Mouse (Mus musculus) layer of hippocampus, adult 2 months (tissue): ENCODE results near the gene Pcdh17. TPM values are rescaled to one million over a fixed set of nuclear protein-coding genes. Genes with fewer than 3 reads are reported as not detected.
A peak's percentile ranks its signal among the peaks of the same experiment; 100 is the strongest.

Experiments used
- DNase-seq, 2 experiments: peaks; one replicate each; pipeline ENCODE4 v3.0.0; 2022; ENCODE audit warnings: low spot score in 2 of 2
- H3K27ac ChIP-seq: fragments of 200-600 bp; 2 replicates; pipeline ENCODE4 v1.8.1; 2022
- H3K4me3 ChIP-seq: fragments of 200-600 bp; 2 replicates; pipeline ENCODE4 v1.8.1; 2022; ENCODE audit warnings: mild to moderate bottlenecking
- CTCF ChIP-seq: fragments of 200-600 bp; conservative IDR thresholded peaks from 2 replicates; pipeline ENCODE4 v1.8.1; 2022; ENCODE audit warnings: antibody characterized with exemption, mild to moderate bottlenecking, moderate library complexity
- total RNA-seq, 2 experiments: library from RNA; stranded (reverse); gene quantifications; 2 replicates each; pipeline ENCODE4 v1.2.3; 2021

The Pcdh17 gene
- total RNA-seq, 2 experiments from 2014 or later: 41.1 to 44.8 TPM

- Histone ChIP-seq H3K27ac (no peak overlapping the region), H3K4me3 (no peak overlapping the region)
- peak in 1 of 2 experiments; percentile 15 for DNase-seq
- TF ChIP-seq CTCF: no peak
Measured at GRCm38 (mm10) chr14:84535264-84535663, 91.9 kb downstream of the Pcdh17 start.

DNA sequence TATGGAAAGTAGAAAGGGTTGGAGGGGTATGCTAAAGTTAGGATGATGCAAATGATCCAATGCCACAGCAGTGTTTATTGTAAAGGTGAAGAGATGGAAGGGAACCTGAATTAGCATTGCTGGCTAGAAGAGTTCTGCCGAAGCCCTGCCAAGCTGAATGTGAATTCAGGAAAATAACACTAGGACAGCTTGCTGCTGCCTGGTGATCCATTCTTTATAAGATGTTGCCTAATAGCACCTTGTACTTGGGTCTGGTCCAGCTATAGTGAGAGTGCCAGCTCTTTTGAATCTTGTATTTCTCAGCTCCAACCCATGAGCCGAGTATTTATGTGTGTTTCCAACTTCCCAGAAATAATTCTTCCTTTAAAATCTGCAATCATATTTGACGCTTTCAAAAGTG lies 98.5 kb downstream of the Pcdh17 start:
- Histone ChIP-seq H3K27ac (no peak overlapping the region), H3K4me3 (no peak overlapping the region)
- DNase-seq: peak in 1 of 2 experiments; percentile 17
- no peak for TF ChIP-seq CTCF

DNA sequence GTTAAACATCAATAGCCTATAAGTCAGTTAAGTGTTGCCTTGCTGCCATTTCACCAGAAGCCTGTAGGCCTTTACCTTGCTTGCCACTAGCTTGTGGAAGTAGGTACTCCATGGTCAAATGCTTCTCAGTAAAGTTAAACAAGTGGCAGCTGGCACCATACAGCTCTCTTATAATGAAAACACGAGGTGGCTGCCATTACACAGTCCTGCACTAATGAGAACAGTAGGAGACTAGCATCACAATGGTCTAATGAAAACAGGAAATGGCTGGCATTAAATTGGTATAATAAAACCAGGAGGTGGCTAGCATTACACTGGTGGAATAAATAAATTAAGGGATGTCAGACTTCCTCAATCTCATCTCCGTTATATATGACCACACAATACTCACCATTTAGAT lies 102.6 kb downstream of the Pcdh17 start:
- no peak for TF ChIP-seq CTCF
- Histone ChIP-seq H3K27ac (no peak overlapping the region), H3K4me3 (no peak overlapping the region)
- DNase-seq: no peak

DNA sequence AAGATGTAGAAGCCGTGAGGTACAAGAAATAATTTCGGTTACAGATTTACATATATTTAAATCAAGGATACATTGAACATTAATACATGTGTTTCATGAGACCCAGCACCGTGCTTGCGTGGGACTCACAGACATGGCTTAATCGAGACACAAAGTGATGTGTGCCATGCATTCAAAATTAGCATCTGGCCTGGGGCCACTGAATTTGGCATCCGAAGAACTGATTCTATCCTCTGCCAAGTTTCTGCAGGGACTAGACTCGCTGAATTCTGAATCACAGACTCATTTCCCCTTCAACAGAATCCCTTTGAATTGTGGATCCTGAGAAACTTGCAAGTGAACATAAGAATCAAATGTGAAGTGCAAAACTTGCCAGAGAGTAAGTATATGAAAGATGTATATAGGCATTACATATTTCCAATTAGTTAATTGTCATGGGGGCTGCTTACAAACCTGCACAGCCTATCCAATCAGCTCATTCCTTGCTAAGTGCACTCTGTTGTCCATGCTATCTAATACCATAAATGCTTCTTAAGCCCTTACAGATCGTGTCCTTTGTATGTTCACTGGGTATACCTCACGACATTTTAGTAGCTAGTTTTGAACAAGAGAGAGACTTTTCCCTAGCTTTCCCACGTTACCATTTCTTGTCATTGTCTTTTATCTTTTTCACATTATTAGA lies 104.3 kb downstream of the Pcdh17 start:
- no peak overlapping the region for H3K27ac ChIP-seq
- peak overlapping the region; percentile 16 for H3K4me3 ChIP-seq
- TF ChIP-seq CTCF: no peak
- DNase-seq: peak; percentile 75 to 77

- no peak for TF ChIP-seq CTCF
- Histone ChIP-seq H3K4me3 (no peak overlapping the region), H3K27ac (no peak overlapping the region)
- peak; percentile 6 to 18 for DNase-seq
Measured at GRCm38 (mm10) chr14:84551546-84551945, 108.2 kb downstream of the Pcdh17 start.

DNA sequence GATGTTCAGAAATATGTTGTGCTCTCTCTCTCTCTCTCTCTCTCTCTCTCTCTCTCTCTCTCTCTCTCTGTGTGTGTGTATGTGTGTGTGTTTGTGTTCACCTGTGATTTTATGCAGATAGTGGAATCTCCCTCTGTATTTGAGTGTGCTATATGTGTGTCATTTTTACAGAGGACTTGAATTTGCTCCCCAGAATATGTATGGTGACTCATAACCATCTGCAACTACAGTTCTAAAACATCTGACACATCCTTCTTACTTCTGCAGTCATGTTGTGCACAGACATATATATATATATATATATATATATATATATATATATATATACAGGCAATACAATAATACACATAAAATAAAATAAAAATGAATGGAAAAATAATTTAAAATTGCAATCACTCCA lies 127.7 kb downstream of the Pcdh17 start:
- Histone ChIP-seq H3K4me3 (no peak overlapping the region), H3K27ac (no peak overlapping the region)
- no peak for TF ChIP-seq CTCF
- DNase-seq: no peak
